Comparison of ENCODE assay signal across 26 mouse cellular contexts in genomic region chr13:80944532-80944931, GRCm38 (mm10).
DNase-seq lines count a peak whose midpoint lies in the region; ATAC-seq and TF ChIP-seq lines count a peak whose summit lies in the region.
"Had no signal": no experiment of that assay in that cellular context is flagged by ENCODE, and none has a peak within 500 bp of the region (broad histone marks: within the 10 kb centered on the region; RNA-seq: fewer than 3 reads in every experiment).

No protein-coding gene starts in this region.

- ATAC-seq in lung, embryonic 14.5 days (ENCODE audit: insufficient read depth) = peak; percentile 67; the same call in 1 of the 2 replicates
- ATAC-seq in megakaryocyte, adult 5-6 weeks (ENCODE audit: poor library complexity, severe bottlenecking) = no peak
- ATAC-seq in stomach, embryonic 16.5 days (ENCODE audit: insufficient read depth, low FRiP score) = peak; percentile 68
- ATAC-seq: forebrain, embryonic 14.5 days; forebrain, postnatal 0 days had no signal

- no peaks in the 10 kb centered on the region for H3K36me3 ChIP-seq in lung, embryonic 14.5 days (ENCODE audit: insufficient read depth)
- H3K36me3 ChIP-seq in megakaryocyte, embryonic 14.5 days (replicated peaks; ENCODE audit: low read length) = no peaks in the 10 kb centered on the region
- no peaks in the 10 kb centered on the region for H3K36me3 ChIP-seq in stomach, embryonic 16.5 days (ENCODE audit: control insufficient read depth, insufficient read depth, low read length)
- H3K36me3 ChIP-seq: embryonic facial prominence, embryonic 12.5 days; embryonic facial prominence, embryonic 15.5 days; G1E; hindbrain, embryonic 12.5 days; hindbrain, embryonic 15.5 days had no signal

- intact Hi-C loops in gastrocnemius, adult 2 months (cut with DNase I) = loop anchor here (5.0 kb wide), 1 partner anchor 78 kb away; no protein-coding TSS in a partner anchor
- intact Hi-C loops in gastrocnemius, postnatal 14 days (cut with DNase I; ENCODE audit: low total_unique reads) = loop anchor here (10.0 kb wide), 1 partner anchor 50 kb away; no protein-coding TSS in a partner anchor

- no peaks in the 10 kb centered on the region for H3K9me3 ChIP-seq in lung, embryonic 14.5 days (ENCODE audit: low read depth, low read length)
- H3K9me3 ChIP-seq in megakaryocyte, embryonic 14.5 days = no peaks in the 10 kb centered on the region
- no peaks in the 10 kb centered on the region for H3K9me3 ChIP-seq in stomach, embryonic 16.5 days (replicated peaks; ENCODE audit: control insufficient read depth, low read length)
- H3K9me3 ChIP-seq: embryonic facial prominence, embryonic 12.5 days; embryonic facial prominence, embryonic 15.5 days; G1E; hindbrain, embryonic 12.5 days; hindbrain, embryonic 15.5 days had no signal

- no peak overlapping the region for H3K4me3 ChIP-seq in gastrocnemius, adult 2 months
- H3K4me3 ChIP-seq in lung, embryonic 14.5 days (ENCODE audit: low read depth, low read length) = no peak overlapping the region
- H3K4me3 ChIP-seq in megakaryocyte, embryonic 14.5 days (replicated peaks) = peak overlapping the region; percentile 7
- no peak overlapping the region for H3K4me3 ChIP-seq in stomach, embryonic 16.5 days (replicated peaks; ENCODE audit: low read length)
- H3K4me3 ChIP-seq: embryonic facial prominence, embryonic 12.5 days; embryonic facial prominence, embryonic 15.5 days; hindbrain, embryonic 12.5 days; hindbrain, embryonic 15.5 days had no signal

- H3K27ac ChIP-seq in gastrocnemius, adult 2 months = peak overlapping the region; percentile 20; the same call in 1 of the 2 replicates
- H3K27ac ChIP-seq in lung, embryonic 14.5 days (ENCODE audit: low read depth) = no peak overlapping the region
- H3K27ac ChIP-seq in stomach, embryonic 16.5 days (ENCODE audit: low read length) = peak overlapping the region; percentile 37; the same call in 1 of the 2 replicates
- H3K27ac ChIP-seq: embryonic facial prominence, embryonic 12.5 days; embryonic facial prominence, embryonic 15.5 days; hindbrain, embryonic 12.5 days; hindbrain, embryonic 15.5 days had no signal

- no peaks in the 10 kb centered on the region for H3K27me3 ChIP-seq in lung, embryonic 14.5 days (ENCODE audit: insufficient read depth, low read length)
- peaks cover 18% of the 10 kb centered on the region for H3K27me3 ChIP-seq in megakaryocyte, embryonic 14.5 days (replicated peaks)
- H3K27me3 ChIP-seq in stomach, embryonic 16.5 days (ENCODE audit: control insufficient read depth, insufficient read depth, low read length) = no peaks in the 10 kb centered on the region
- H3K27me3 ChIP-seq: CH12.LX; embryonic facial prominence, embryonic 12.5 days; embryonic facial prominence, embryonic 15.5 days; hindbrain, embryonic 12.5 days; hindbrain, embryonic 15.5 days had no signal

- peaks cover 12% of the 10 kb centered on the region; the same call in 1 of the 2 replicates for H3K4me1 ChIP-seq in lung, embryonic 14.5 days (ENCODE audit: insufficient read depth)
- H3K4me1 ChIP-seq in megakaryocyte, embryonic 14.5 days = peaks cover 12% of the 10 kb centered on the region
- peaks cover 15% of the 10 kb centered on the region for H3K4me1 ChIP-seq in stomach, embryonic 16.5 days (ENCODE audit: control insufficient read depth, insufficient read depth, low read length)
- H3K4me1 ChIP-seq: embryonic facial prominence, embryonic 12.5 days; embryonic facial prominence, embryonic 15.5 days; hindbrain, embryonic 12.5 days; hindbrain, embryonic 15.5 days had no signal

- no peak overlapping the region for H3K4me2 ChIP-seq in lung, embryonic 14.5 days
- H3K4me2 ChIP-seq in stomach, embryonic 16.5 days (ENCODE audit: low read depth, low read length) = no peak overlapping the region
- H3K4me2 ChIP-seq: embryonic facial prominence, embryonic 12.5 days; embryonic facial prominence, embryonic 15.5 days; heart, embryonic 11.5 days; hindbrain, embryonic 12.5 days; hindbrain, embryonic 15.5 days had no signal

- DNase-seq in gastrocnemius, adult 2 months = no peak
- DNase-seq in gastrocnemius, postnatal 14 days = no peak
- peak; percentile 12 for DNase-seq in lung, embryonic 14.5 days
- no peak for DNase-seq in lung, postnatal 10 days
- no peak for DNase-seq in spleen, adult 18-20 months
- DNase-seq: adrenal gland, adult 2 months; adrenal gland, postnatal 14 days; B cell, adult 2 months; cerebellum, adult 11 months; cerebellum, adult 2 months; cerebellum, adult 9-11 months; cerebellum, postnatal 25 days; forebrain, postnatal 0 days; gastrocnemius, postnatal 10 days; heart, adult 11 months had no signal

- no peak overlapping the region for H3K9ac ChIP-seq in lung, embryonic 14.5 days
- H3K9ac ChIP-seq in stomach, embryonic 16.5 days (ENCODE audit: low read length) = no peak overlapping the region
- H3K9ac ChIP-seq: embryonic facial prominence, embryonic 12.5 days; embryonic facial prominence, embryonic 15.5 days; forebrain, postnatal 0 days; hindbrain, embryonic 12.5 days; hindbrain, embryonic 15.5 days had no signal

- TF ChIP-seq CTCF in gastrocnemius, adult 2 months (IDR thresholded peaks at IDR 0.05) = no peak
- no peak for TF ChIP-seq CTCF in lung, embryonic 14.5 days (IDR thresholded peaks at IDR 0.05; ENCODE audit: low read depth)
